In genomic region chr10:3523044-3523793, GRCm38 (mm10) we compare ENCODE assay signal across 17 mouse cellular contexts. TPM values are rescaled to one million over a fixed set of nuclear protein-coding genes. Genes with fewer than 3 reads are reported as not detected.
DNase-seq lines count a peak whose midpoint lies in the region; ATAC-seq and TF ChIP-seq lines count a peak whose summit lies in the region.
"Had no signal": no experiment of that assay in that cellular context is flagged by ENCODE, and none has a peak within 500 bp of the region (broad histone marks: within the 10 kb centered on the region; RNA-seq: fewer than 3 reads in every experiment).

No protein-coding gene starts in this region.

- H3K4me3 ChIP-seq in G1E (ENCODE audit: low read depth, low read length) = no peak overlapping the region
- no peak overlapping the region for H3K4me3 ChIP-seq in embryonic fibroblast, embryonic 13.5 days (ENCODE audit: insufficient read depth, low read length)
- no peak overlapping the region for H3K4me3 ChIP-seq in heart, embryonic 15.5 days
- H3K4me3 ChIP-seq: forebrain, embryonic 10.5 days; intestine, embryonic 15.5 days; neural tube, embryonic 15.5 days had no signal

- H3K27ac ChIP-seq in embryonic fibroblast, embryonic 13.5 days (ENCODE audit: insufficient read depth, low read length) = peak overlapping the region; percentile 46; the same call in 1 of the 2 replicates
- peak overlapping the region; percentile 84 for H3K27ac ChIP-seq in heart, embryonic 15.5 days
- H3K27ac ChIP-seq: forebrain, embryonic 10.5 days; intestine, embryonic 15.5 days; neural tube, embryonic 15.5 days; stomach, postnatal 0 days had no signal

- H3K4me2 ChIP-seq in heart, embryonic 15.5 days = no peak overlapping the region
- H3K4me2 ChIP-seq: intestine, embryonic 15.5 days; neural tube, embryonic 15.5 days had no signal

- H3K27me3 ChIP-seq in G1E (ENCODE audit: insufficient read depth, low read length) = no peaks in the 10 kb centered on the region
- no peaks in the 10 kb centered on the region for H3K27me3 ChIP-seq in heart, embryonic 15.5 days
- H3K27me3 ChIP-seq: intestine, embryonic 15.5 days; neural tube, embryonic 15.5 days had no signal

- no peak overlapping the region for H3K9ac ChIP-seq in heart, embryonic 15.5 days
- H3K9ac ChIP-seq: intestine, embryonic 15.5 days; neural tube, embryonic 15.5 days had no signal

- TF ChIP-seq POLR2A in embryonic fibroblast, embryonic 13.5 days (IDR thresholded peaks at IDR 0.05; ENCODE audit: low read depth, low read length) = no peak

- peak; percentile 33 to 61 for DNase-seq in frontal cortex, postnatal 36 days (ENCODE audit: low spot score in 2 of 2)
- DNase-seq in frontal cortex, postnatal 10 days (ENCODE audit: low spot score in 2 of 2) = no peak
- no peak for DNase-seq in G1E (ENCODE audit: low spot score)
- no peak for DNase-seq in spleen, adult 18-20 months
- DNase-seq in left cerebral cortex, adult 11 months (ENCODE audit: low spot score) = no peak
- DNase-seq in kidney, adult 9 months = no peak
- DNase-seq: kidney, postnatal 25 days; lung, postnatal 4 days had no signal

- H3K36me3 ChIP-seq in G1E (replicated peaks) = no peaks in the 10 kb centered on the region
- no peaks in the 10 kb centered on the region for H3K36me3 ChIP-seq in heart, embryonic 15.5 days
- H3K36me3 ChIP-seq: forebrain, embryonic 10.5 days; intestine, embryonic 15.5 days; neural tube, embryonic 15.5 days had no signal

- H3K4me1 ChIP-seq in G1E (ENCODE audit: insufficient read depth, low read depth, low read length) = no peaks in the 10 kb centered on the region
- H3K4me1 ChIP-seq in embryonic fibroblast, embryonic 13.5 days (ENCODE audit: control insufficient read depth, insufficient read depth, low read length) = peaks cover 2% of the 10 kb centered on the region
- peaks cover 59% of the 10 kb centered on the region for H3K4me1 ChIP-seq in heart, embryonic 15.5 days (replicated peaks)
- H3K4me1 ChIP-seq: forebrain, embryonic 10.5 days; intestine, embryonic 15.5 days; neural tube, embryonic 15.5 days had no signal

- H3K9me3 ChIP-seq in G1E (replicated peaks) = peaks cover 11% of the 10 kb centered on the region
- no peaks in the 10 kb centered on the region for H3K9me3 ChIP-seq in heart, embryonic 15.5 days (replicated peaks)
- H3K9me3 ChIP-seq: forebrain, embryonic 10.5 days; intestine, embryonic 15.5 days; neural tube, embryonic 15.5 days had no signal

- no peak for TF ChIP-seq CTCF in G1E (IDR thresholded peaks at IDR 0.05; ENCODE audit: low read depth, low read length)
- TF ChIP-seq CTCF in embryonic fibroblast, embryonic 13.5 days (IDR thresholded peaks at IDR 0.05; ENCODE audit: borderline replicate concordance, insufficient read depth, low read length) = no peak

- 22% methylated on average over 6 of the region's 6 CpGs for WGBS in heart, embryonic 15.5 days

- peak; percentile 75 for ATAC-seq in G1E (ENCODE audit: extremely low read depth, insufficient number of reproducible peaks, low FRiP score, poor library complexity, severe bottlenecking)
- ATAC-seq in heart, embryonic 15.5 days (replicated peaks; ENCODE audit: insufficient number of reproducible peaks, insufficient read depth, low FRiP score, low read depth) = peak; percentile 75; the same call in 1 of the 2 replicates
- ATAC-seq: activated CD4-positive, CD25-positive, alpha-beta regulatory T cell, adult 4 months; intestine, embryonic 15.5 days had no signal

RNA-seq across cellular contexts. Expression of gene Iyd, which starts 16.8 kb away (rescaled TPM):
- total RNA-seq in G1E (2014; fragmentation: Nextera tagmentation) = not detected in 2 replicates
- total RNA-seq in G1E (2017) = 0.11 TPM in 1 of 2 replicates, not detected in the other
- not detected in 2 replicates for polyA plus RNA-seq in G1E (2012)
- 0.65 TPM in 1 of 2 replicates, not detected in the other for polyA plus RNA-seq in embryonic fibroblast, embryonic 13.5 days (2011; ENCODE audit: insufficient read length, low read depth, missing spikeins)
- 0.55 and 1.3 TPM in 2 replicates for polyA plus RNA-seq in heart, embryonic 15.5 days (2015; fragmentation: Nextera tagmentation; extraction: Ambion mirVana)
- total RNA-seq: hematopoietic stem cell, adult 5-6 weeks; left cerebral cortex, adult 18-20 months had no signal
- polyA plus RNA-seq: activated CD4-positive, CD25-positive, alpha-beta regulatory T cell, adult 4 months; forebrain, embryonic 10.5 days had no signal

Comparison
In these comparisons a context has a peak if more than half of its experiments do, and no peak if none do; other contexts are left out.
1. DNase-seq: peak in frontal cortex, postnatal 36 days (2 of 2); none in frontal cortex, postnatal 10 days (0 of 2), G1E (single experiment), spleen, adult 18-20 months (0 of 2), left cerebral cortex, adult 11 months (single experiment) and kidney, adult 9 months (single experiment).